Mouse (Mus musculus) stomach, adult 2 months (tissue): Measurements from ENCODE around the gene Hesx1. TPM values are rescaled to one million over a fixed set of nuclear protein-coding genes. Genes with fewer than 3 reads are reported as not detected.

Experiments used
- polyA plus RNA-seq: library from polyadenylated mRNA; depleted of rRNA; stranded (reverse); fragments of >200 nt; gene quantifications from 2 replicates; pipeline ENCODE4 v1.2.3, GENCODE M21; 2012; rRNA removed

The Hesx1 gene
- not detected in 2 replicates for polyA plus RNA-seq

GRCm38 (mm10) chr14:26994211-26994741 lies at the start of gene Hesx1:
Gene Hesx1 (plus strand): TSS chr14:26994416.

GRCm38 (mm10) chr14:26971106-26971789 lies 23.0 kb upstream of the Hesx1 start, which contains the start of gene Appl1:
Gene Appl1 (minus strand): TSS chr14:26971232.

GRCm38 (mm10) chr14:27038783-27039182 lies 44.6 kb downstream of the Hesx1 start, which contains the start of gene Il17rd:
Gene Il17rd (plus strand): TSS chr14:27038941.

Other genes with a start within 250 kb of the Hesx1 start
- gene Asb14, start 99.9 kb upstream of the Hesx1 start, polyA plus RNA-seq: 0.09 and 0.29 TPM in 2 replicates
- 0.41 and 0.78 TPM in 2 replicates for gene Appl1, start 23.2 kb upstream of the Hesx1 start, polyA plus RNA-seq
- gene Il17rd, start 44.5 kb downstream of the Hesx1 start, polyA plus RNA-seq: 0.60 and 0.85 TPM in 2 replicates
- 2.5 and 4.0 TPM in 2 replicates for gene Arhgef3, start 120.5 kb downstream of the Hesx1 start, polyA plus RNA-seq